Mouse (Mus musculus): ENCODE results near the gene Wdr18. TPM values are rescaled to one million over a fixed set of nuclear protein-coding genes. Genes with fewer than 3 reads are reported as not detected.

Gene Wdr18
- polyA plus RNA-seq, 1 experiment from 2014 or later, result 174 TPM

- Histone ChIP-seq H3K4me3 (peak overlapping the region; percentile 76), H3K9me3 (replicated peaks) (no peaks in the 10 kb centered on the region), H3K4me1 (peaks cover 84% of the 10 kb centered on the region), H3K27ac (peak overlapping the region; percentile 95), H3K36me3 (peaks cover 55% of the 10 kb centered on the region), H3K27me3 (ENCODE audit: low read depth, poor library complexity, severe bottlenecking) (no peaks in the 10 kb centered on the region)
- DNase-seq (ENCODE audit: low spot score), result no peak
- WGBS, result 91% methylated on average over 18 of the region's 18 CpGs
Measured at GRCm38 (mm10) chr10:79929967-79930825, 29.8 kb upstream of the Wdr18 start.

- no peaks in the 10 kb centered on the region for H3K27me3 ChIP-seq (ENCODE audit: low read depth, poor library complexity, severe bottlenecking)
- peak overlapping the region; percentile 95 for H3K27ac ChIP-seq
- no peak for DNase-seq (ENCODE audit: low spot score)
- WGBS, result 88% methylated on average over 16 of the region's 16 CpGs
- peaks cover 61% of the 10 kb centered on the region for H3K36me3 ChIP-seq
- H3K4me3 ChIP-seq, result peak overlapping the region; percentile 76
- no peaks in the 10 kb centered on the region for H3K9me3 ChIP-seq (replicated peaks)
- H3K4me1 ChIP-seq, result peaks cover 86% of the 10 kb centered on the region
Measured at GRCm38 (mm10) chr10:79930826-79931186, 29.1 kb upstream of the Wdr18 start.

- WGBS, result 82% methylated on average over 9 of the region's 9 CpGs
- Histone ChIP-seq H3K27ac (peak overlapping the region; percentile 95), H3K9me3 (replicated peaks) (no peaks in the 10 kb centered on the region), H3K36me3 (peaks cover 71% of the 10 kb centered on the region), H3K4me1 (peaks cover 87% of the 10 kb centered on the region), H3K4me3 (peak overlapping the region; percentile 34; the same call in 1 of the 2 replicates), H3K27me3 (ENCODE audit: low read depth, poor library complexity, severe bottlenecking) (no peaks in the 10 kb centered on the region)
- DNase-seq (ENCODE audit: low spot score), result no peak
Measured at GRCm38 (mm10) chr10:79931797-79932196, 28.2 kb upstream of the Wdr18 start.

- Histone ChIP-seq H3K36me3 (peaks cover 81% of the 10 kb centered on the region), H3K27me3 (ENCODE audit: low read depth, poor library complexity, severe bottlenecking) (no peaks in the 10 kb centered on the region), H3K4me1 (peaks cover 96% of the 10 kb centered on the region), H3K4me3 (peak overlapping the region; percentile 34), H3K27ac (peak overlapping the region; percentile 95), H3K9me3 (replicated peaks) (no peaks in the 10 kb centered on the region)
- 5% methylated on average over 8 of the region's 8 CpGs for WGBS
- peak; percentile 88 for DNase-seq (ENCODE audit: low spot score)
Measured at GRCm38 (mm10) chr10:79932736-79933135, 27.2 kb upstream of the Wdr18 start.

- no peaks in the 10 kb centered on the region for H3K27me3 ChIP-seq (ENCODE audit: low read depth, poor library complexity, severe bottlenecking)
- no peak for DNase-seq (ENCODE audit: low spot score)
- 54% methylated on average over 9 of the region's 9 CpGs for WGBS
- no peaks in the 10 kb centered on the region for H3K9me3 ChIP-seq (replicated peaks)
- peak overlapping the region; percentile 34 for H3K4me3 ChIP-seq
- peaks cover 100% of the 10 kb centered on the region for H3K4me1 ChIP-seq
- peaks cover 86% of the 10 kb centered on the region for H3K36me3 ChIP-seq
- peak overlapping the region; percentile 95 for H3K27ac ChIP-seq
Measured at GRCm38 (mm10) chr10:79933145-79933679, 26.7 kb upstream of the Wdr18 start.

GRCm38 (mm10) chr10:79933861-79934260, 26.1 kb upstream of the Wdr18 start:
- peak overlapping the region; percentile 14; the same call in 1 of the 2 replicates for H3K4me3 ChIP-seq
- no peaks in the 10 kb centered on the region for H3K9me3 ChIP-seq (replicated peaks)
- peaks cover 92% of the 10 kb centered on the region for H3K36me3 ChIP-seq
- 76% methylated on average over 6 of the region's 6 CpGs for WGBS
- H3K27ac ChIP-seq, result peak overlapping the region; percentile 95
- H3K27me3 ChIP-seq (ENCODE audit: low read depth, poor library complexity, severe bottlenecking), result no peaks in the 10 kb centered on the region
- peaks cover 99% of the 10 kb centered on the region for H3K4me1 ChIP-seq
- no peak for DNase-seq (ENCODE audit: low spot score)

- Histone ChIP-seq H3K4me1 (peaks cover 99% of the 10 kb centered on the region), H3K36me3 (peaks cover 96% of the 10 kb centered on the region), H3K9me3 (replicated peaks) (no peaks in the 10 kb centered on the region), H3K4me3 (peak overlapping the region; percentile 14; the same call in 1 of the 2 replicates), H3K27ac (peak overlapping the region; percentile 95), H3K27me3 (ENCODE audit: low read depth, poor library complexity, severe bottlenecking) (no peaks in the 10 kb centered on the region)
- WGBS, result 82% methylated on average over 13 of the region's 13 CpGs
- no peak for DNase-seq (ENCODE audit: low spot score)
Measured at GRCm38 (mm10) chr10:79934272-79934721, 25.7 kb upstream of the Wdr18 start.

GRCm38 (mm10) chr10:79934794-79935569, 25.0 kb upstream of the Wdr18 start:
- Histone ChIP-seq H3K27me3 (ENCODE audit: low read depth, poor library complexity, severe bottlenecking) (no peaks in the 10 kb centered on the region), H3K9me3 (replicated peaks) (no peaks in the 10 kb centered on the region), H3K4me3 (no peak overlapping the region; the same call in 1 of the 2 replicates), H3K36me3 (peaks cover 100% of the 10 kb centered on the region), H3K27ac (peak overlapping the region; percentile 95; the same call in 1 of the 2 replicates), H3K4me1 (peaks cover 98% of the 10 kb centered on the region)
- DNase-seq (ENCODE audit: low spot score), result no peak
- 90% methylated on average over 16 of the region's 16 CpGs for WGBS

- 73% methylated on average over 10 of the region's 10 CpGs for WGBS
- Histone ChIP-seq H3K36me3 (peaks cover 100% of the 10 kb centered on the region), H3K4me1 (peaks cover 97% of the 10 kb centered on the region), H3K9me3 (replicated peaks) (no peaks in the 10 kb centered on the region), H3K27ac (0 out of 2 replicates have a peak overlapping the region, but pooled peaks have one; percentile 25), H3K4me3 (no peak overlapping the region), H3K27me3 (ENCODE audit: low read depth, poor library complexity, severe bottlenecking) (no peaks in the 10 kb centered on the region)
- DNase-seq (ENCODE audit: low spot score), result no peak
Measured at GRCm38 (mm10) chr10:79936284-79936910, 23.6 kb upstream of the Wdr18 start.

- DNase-seq (ENCODE audit: low spot score), result no peak
- Histone ChIP-seq H3K27ac (peak overlapping the region; percentile 25; the same call in 1 of the 2 replicates), H3K9me3 (replicated peaks) (no peaks in the 10 kb centered on the region), H3K27me3 (ENCODE audit: low read depth, poor library complexity, severe bottlenecking) (no peaks in the 10 kb centered on the region), H3K4me3 (no peak overlapping the region), H3K36me3 (peaks cover 100% of the 10 kb centered on the region), H3K4me1 (peaks cover 91% of the 10 kb centered on the region)
- WGBS, result 86% methylated on average over 27 of the region's 27 CpGs
Measured at GRCm38 (mm10) chr10:79936911-79937441, 23.0 kb upstream of the Wdr18 start.

- H3K36me3 ChIP-seq, result peaks cover 98% of the 10 kb centered on the region
- no peaks in the 10 kb centered on the region for H3K9me3 ChIP-seq (replicated peaks)
- DNase-seq (ENCODE audit: low spot score), result no peak
- H3K4me3 ChIP-seq, result no peak overlapping the region
- H3K27ac ChIP-seq, result peak overlapping the region; percentile 51; the same call in 1 of the 2 replicates
- H3K4me1 ChIP-seq, result peaks cover 85% of the 10 kb centered on the region
- no peaks in the 10 kb centered on the region for H3K27me3 ChIP-seq (ENCODE audit: low read depth, poor library complexity, severe bottlenecking)
- WGBS, result 63% methylated on average over 11 of the region's 11 CpGs
Measured at GRCm38 (mm10) chr10:79937775-79938526, 22.0 kb upstream of the Wdr18 start.

Data from limb, embryonic 10.5 days (tissue).